Mouse (Mus musculus): ENCODE measurements around the gene Nfyc.

DNA sequence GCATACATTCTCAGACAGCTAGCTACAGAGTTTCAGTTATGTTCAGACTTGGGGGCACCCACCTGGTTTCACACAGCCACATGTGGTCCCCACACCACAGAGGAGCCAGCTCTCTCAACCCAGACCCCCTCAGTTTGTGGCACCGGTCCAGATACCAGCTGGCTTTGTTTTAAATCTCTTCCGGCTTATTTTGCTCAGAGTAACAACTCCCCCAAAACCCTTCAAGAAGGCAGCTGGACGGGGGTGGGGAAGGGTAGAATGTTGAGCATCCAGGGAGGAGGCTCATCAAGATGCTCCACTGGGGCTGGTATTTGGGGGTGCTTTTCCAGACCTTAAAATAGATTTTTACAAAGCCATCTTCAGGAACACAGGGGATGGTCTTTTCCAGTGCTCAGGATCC, 47.4 kb upstream of the Nfyc start:
- no peak for TF ChIP-seq CTCF (IDR thresholded peaks at IDR 0.05; ENCODE audit: insufficient read depth, low read depth, low read length)
- TF ChIP-seq POLR2A (IDR thresholded peaks at IDR 0.05; ENCODE audit: insufficient read depth, low read depth, low read length) = no peak

All from olfactory bulb, adult 2 months (tissue).